In genomic region chr5:66373515-66374164, GRCm38 (mm10) we compare ENCODE assay signal across 16 mouse cellular contexts.
DNase-seq lines count a peak whose midpoint lies in the region; ATAC-seq lines count a peak whose summit lies in the region.
"Had no signal": no experiment of that assay in that cellular context is flagged by ENCODE, and none has a peak within 500 bp of the region (broad histone marks: within the 10 kb centered on the region; RNA-seq: fewer than 3 reads in every experiment).

No protein-coding gene starts in this region.

- no peak for ATAC-seq in kidney, embryonic 16.5 days (ENCODE audit: low FRiP score, low TSS enrichment)
- ATAC-seq in inflammation-experienced regulatory T-cells, adult 6 months = no peak
- ATAC-seq: forebrain, postnatal 0 days; liver, embryonic 12.5 days had no signal

- no peaks in the 10 kb centered on the region for H3K36me3 ChIP-seq in kidney, embryonic 16.5 days (ENCODE audit: insufficient read depth, low read length)
- H3K36me3 ChIP-seq: forebrain, embryonic 10.5 days; liver, embryonic 12.5 days had no signal

- H3K9me3 ChIP-seq in kidney, embryonic 16.5 days (ENCODE audit: low read length) = no peaks in the 10 kb centered on the region
- H3K9me3 ChIP-seq: forebrain, embryonic 10.5 days; liver, embryonic 12.5 days had no signal

- DNase-seq in embryo, embryonic 10.5 days (ENCODE audit: low spot score) = peak; percentile 39
- no peak for DNase-seq in embryo, embryonic 11 days
- peak; percentile 35 to 53 for DNase-seq in kidney, adult 8-10 months
- DNase-seq in ZHBTc4 (ENCODE audit: low read depth, low spot score) = peak; percentile 57
- peak; percentile 52 to 60 for DNase-seq in kidney, postnatal 36 days
- DNase-seq: cerebellum, postnatal 10 days; forebrain, postnatal 0 days; lung, embryonic 14.5 days; lung, postnatal 36 days; right cerebral cortex, adult 18-20 months; thymus, postnatal 14 days had no signal

- H3K9ac ChIP-seq in kidney, embryonic 16.5 days (replicated peaks; ENCODE audit: low read length) = no peak overlapping the region
- H3K9ac ChIP-seq: forebrain, postnatal 0 days; liver, embryonic 12.5 days; lung, embryonic 14.5 days had no signal

- no peaks in the 10 kb centered on the region for H3K4me1 ChIP-seq in kidney, embryonic 16.5 days (ENCODE audit: insufficient read depth, low read length)

- H3K4me2 ChIP-seq in kidney, embryonic 16.5 days (replicated peaks; ENCODE audit: low read depth, low read length) = no peak overlapping the region
- H3K4me2 ChIP-seq: liver, embryonic 12.5 days; lung, embryonic 14.5 days had no signal

- no peak overlapping the region for H3K4me3 ChIP-seq in kidney, embryonic 16.5 days (ENCODE audit: low read length)
- H3K4me3 ChIP-seq: forebrain, embryonic 10.5 days; left cerebral cortex, adult 2 months; liver, embryonic 12.5 days had no signal

- WGBS in kidney, embryonic 16.5 days = 85% methylated on average over 13 of the region's 13 CpGs

- no peaks in the 10 kb centered on the region for H3K27me3 ChIP-seq in kidney, embryonic 16.5 days (ENCODE audit: insufficient read depth, low read length)
- H3K27me3 ChIP-seq: liver, embryonic 12.5 days had no signal

- no peak overlapping the region for H3K27ac ChIP-seq in kidney, embryonic 16.5 days (ENCODE audit: low read length)
- H3K27ac ChIP-seq: forebrain, embryonic 10.5 days; left cerebral cortex, adult 2 months; liver, embryonic 12.5 days had no signal
